In the genomic region with DNA sequence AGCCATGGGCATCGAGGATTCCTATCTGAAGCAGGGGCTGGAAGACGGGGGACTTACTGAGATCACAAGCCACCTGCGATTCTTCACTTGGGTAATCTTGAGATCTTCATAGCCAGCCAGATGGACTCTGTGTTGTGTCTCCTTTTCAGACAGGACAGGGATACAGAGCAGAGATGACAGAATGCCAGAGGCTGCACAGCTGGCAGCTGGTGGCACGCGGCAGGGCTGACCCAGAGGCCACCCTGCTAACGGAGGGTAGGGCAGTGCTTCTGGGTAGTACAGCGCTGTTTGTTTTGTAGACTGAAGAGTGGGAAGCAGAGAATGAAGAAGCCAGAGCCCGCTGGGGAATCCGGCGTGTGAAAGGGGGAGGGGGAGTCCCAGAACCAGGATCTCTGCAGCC, we compare ENCODE assay signal across 27 mouse cellular contexts.
DNase-seq lines count a peak whose midpoint lies in the region; ATAC-seq and TF ChIP-seq lines count a peak whose summit lies in the region.
"Had no signal": no experiment of that assay in that cellular context is flagged by ENCODE, and none has a peak within 500 bp of the region (broad histone marks: within the 10 kb centered on the region; RNA-seq: fewer than 3 reads in every experiment).

No protein-coding gene starts in this region.

- H3K4me2 ChIP-seq in kidney, embryonic 14.5 days (replicated peaks; ENCODE audit: low read depth, low read length): no peak overlapping the region
- H3K4me2 ChIP-seq in kidney, postnatal 0 days (ENCODE audit: low read length): no peak overlapping the region
- no peak overlapping the region for H3K4me2 ChIP-seq in midbrain, embryonic 13.5 days (replicated peaks)
- H3K4me2 ChIP-seq in neural tube, embryonic 15.5 days: no peak overlapping the region
- H3K4me2 ChIP-seq: embryonic facial prominence, embryonic 12.5 days; embryonic facial prominence, embryonic 15.5 days; forebrain, embryonic 15.5 days; heart, embryonic 13.5 days; hindbrain, embryonic 14.5 days had no signal

- no peak overlapping the region for H3K4me3 ChIP-seq in kidney, embryonic 14.5 days (ENCODE audit: low read length)
- no peak overlapping the region for H3K4me3 ChIP-seq in kidney, postnatal 0 days (replicated peaks; ENCODE audit: low read depth, low read length)
- no peak overlapping the region for H3K4me3 ChIP-seq in midbrain, embryonic 13.5 days (replicated peaks)
- H3K4me3 ChIP-seq in midbrain, embryonic 10.5 days: no peak overlapping the region
- no peak overlapping the region for H3K4me3 ChIP-seq in neural tube, embryonic 15.5 days (replicated peaks)
- H3K4me3 ChIP-seq: embryonic facial prominence, embryonic 12.5 days; embryonic facial prominence, embryonic 15.5 days; forebrain, embryonic 15.5 days; heart, adult 2 months; heart, embryonic 10.5 days; heart, embryonic 13.5 days had no signal

- no peaks in the 10 kb centered on the region for H3K36me3 ChIP-seq in kidney, embryonic 14.5 days (ENCODE audit: control insufficient read depth, insufficient read depth, low read length)
- no peaks in the 10 kb centered on the region for H3K36me3 ChIP-seq in kidney, postnatal 0 days (ENCODE audit: insufficient read depth, low read length)
- no peaks in the 10 kb centered on the region for H3K36me3 ChIP-seq in midbrain, embryonic 13.5 days
- no peaks in the 10 kb centered on the region for H3K36me3 ChIP-seq in midbrain, embryonic 10.5 days
- no peaks in the 10 kb centered on the region for H3K36me3 ChIP-seq in neural tube, embryonic 15.5 days
- H3K36me3 ChIP-seq: embryonic facial prominence, embryonic 12.5 days; embryonic facial prominence, embryonic 15.5 days; forebrain, embryonic 15.5 days; G1E; heart, embryonic 10.5 days; heart, embryonic 13.5 days had no signal

- H3K9me3 ChIP-seq in kidney, embryonic 14.5 days (ENCODE audit: control insufficient read depth, low read length): no peaks in the 10 kb centered on the region
- no peaks in the 10 kb centered on the region for H3K9me3 ChIP-seq in kidney, postnatal 0 days (replicated peaks; ENCODE audit: low read length)
- no peaks in the 10 kb centered on the region for H3K9me3 ChIP-seq in midbrain, embryonic 13.5 days
- H3K9me3 ChIP-seq in midbrain, embryonic 10.5 days (replicated peaks): no peaks in the 10 kb centered on the region
- H3K9me3 ChIP-seq in neural tube, embryonic 15.5 days (replicated peaks): no peaks in the 10 kb centered on the region
- H3K9me3 ChIP-seq: embryonic facial prominence, embryonic 12.5 days; embryonic facial prominence, embryonic 15.5 days; forebrain, embryonic 15.5 days; G1E; heart, embryonic 10.5 days; heart, embryonic 13.5 days had no signal

- H3K9ac ChIP-seq in kidney, embryonic 14.5 days (ENCODE audit: low read depth, low read length): no peak overlapping the region
- H3K9ac ChIP-seq in kidney, postnatal 0 days (ENCODE audit: low read depth, low read length): no peak overlapping the region
- no peak overlapping the region for H3K9ac ChIP-seq in midbrain, embryonic 13.5 days (replicated peaks)
- H3K9ac ChIP-seq in neural tube, embryonic 15.5 days (replicated peaks): no peak overlapping the region
- H3K9ac ChIP-seq: embryonic facial prominence, embryonic 12.5 days; embryonic facial prominence, embryonic 15.5 days; forebrain, embryonic 15.5 days; heart, embryonic 13.5 days; hindbrain, embryonic 14.5 days had no signal

- no peak for TF ChIP-seq CTCF in kidney, postnatal 0 days (IDR thresholded peaks at IDR 0.05; ENCODE audit: low read depth)

- 31% methylated on average over 10 of the region's 10 CpGs for WGBS in kidney, embryonic 14.5 days
- WGBS in kidney, postnatal 0 days: 17% methylated on average over 10 of the region's 10 CpGs
- WGBS in midbrain, embryonic 13.5 days: 35% methylated on average over 10 of the region's 10 CpGs
- 45% methylated on average over 10 of the region's 10 CpGs for WGBS in midbrain, embryonic 10.5 days
- WGBS in neural tube, embryonic 15.5 days: 37% methylated on average over 10 of the region's 10 CpGs

- H3K27me3 ChIP-seq in kidney, embryonic 14.5 days (ENCODE audit: control insufficient read depth, insufficient read depth, low read length): no peaks in the 10 kb centered on the region; the same call in 1 of the 2 replicates
- no peaks in the 10 kb centered on the region for H3K27me3 ChIP-seq in kidney, postnatal 0 days (ENCODE audit: insufficient read depth, low read length)
- peaks cover 23% of the 10 kb centered on the region for H3K27me3 ChIP-seq in midbrain, embryonic 13.5 days
- H3K27me3 ChIP-seq in midbrain, embryonic 10.5 days (ENCODE audit: low read depth, poor library complexity, severe bottlenecking): peaks cover 49% of the 10 kb centered on the region
- peaks cover 9% of the 10 kb centered on the region; the same call in 1 of the 2 replicates for H3K27me3 ChIP-seq in neural tube, embryonic 15.5 days (replicated peaks)

- H3K4me1 ChIP-seq in kidney, embryonic 14.5 days (ENCODE audit: control insufficient read depth, insufficient read depth, low read length): 0 out of 2 replicates have a peak, but pooled peaks cover 3% of the 10 kb centered on the region
- H3K4me1 ChIP-seq in kidney, postnatal 0 days (replicated peaks; ENCODE audit: insufficient read depth, low read length): no peaks in the 10 kb centered on the region
- peaks cover 29% of the 10 kb centered on the region for H3K4me1 ChIP-seq in midbrain, embryonic 13.5 days (replicated peaks)
- peaks cover 24% of the 10 kb centered on the region for H3K4me1 ChIP-seq in midbrain, embryonic 10.5 days
- peaks cover 17% of the 10 kb centered on the region for H3K4me1 ChIP-seq in neural tube, embryonic 15.5 days
- H3K4me1 ChIP-seq: embryonic facial prominence, embryonic 12.5 days; embryonic facial prominence, embryonic 15.5 days; heart, embryonic 10.5 days; heart, embryonic 13.5 days had no signal

- no peak overlapping the region for H3K27ac ChIP-seq in kidney, embryonic 14.5 days (ENCODE audit: low read depth, low read length)
- no peak overlapping the region for H3K27ac ChIP-seq in kidney, postnatal 0 days
- no peak overlapping the region for H3K27ac ChIP-seq in midbrain, embryonic 13.5 days
- no peak overlapping the region for H3K27ac ChIP-seq in midbrain, embryonic 10.5 days (replicated peaks)
- H3K27ac ChIP-seq in neural tube, embryonic 15.5 days (replicated peaks): no peak overlapping the region
- H3K27ac ChIP-seq: embryonic facial prominence, embryonic 12.5 days; embryonic facial prominence, embryonic 15.5 days; forebrain, embryonic 15.5 days; heart, adult 2 months; heart, embryonic 10.5 days; heart, embryonic 13.5 days; hindbrain, embryonic 14.5 days had no signal

- no peak for DNase-seq in kidney, adult 18-20 months
- peak; percentile 23 for DNase-seq in kidney, postnatal 0 days (ENCODE audit: low spot score)
- no peak for DNase-seq in kidney, postnatal 14 days
- no peak for DNase-seq in midbrain, embryonic 10.5 days (ENCODE audit: low spot score)
- peak; percentile 85 for DNase-seq in MN1 (ENCODE audit: low spot score)
- DNase-seq: adrenal gland, adult 2 months; adrenal gland, postnatal 14 days; B cell, adult 2 months; cerebellum, adult 11 months; cerebellum, adult 2 months; cerebellum, adult 9-11 months; cerebellum, postnatal 25 days; gastrocnemius, postnatal 10 days; gastrocnemius, postnatal 36 days; heart, adult 2 months; heart, postnatal 14 days; heart, postnatal 4 days had no signal

- 0 out of 2 replicates have a peak, but pooled peaks have one; percentile 44 for ATAC-seq in kidney, embryonic 14.5 days (ENCODE audit: low FRiP score, low TSS enrichment)
- no peak for ATAC-seq in kidney, postnatal 0 days (replicated peaks; ENCODE audit: low FRiP score, low read depth)
- peak; percentile 55; the same call in 1 of the 2 replicates for ATAC-seq in midbrain, embryonic 13.5 days
- no peak for ATAC-seq in neural tube, embryonic 15.5 days (ENCODE audit: low FRiP score)
- ATAC-seq: forebrain, embryonic 15.5 days had no signal

Comparison
In these comparisons a context has a peak if more than half of its experiments do, and no peak if none do; other contexts are left out.
1. ATAC-seq: peak in kidney, embryonic 14.5 days (single experiment) and midbrain, embryonic 13.5 days (single experiment); none in kidney, postnatal 0 days (single experiment) and neural tube, embryonic 15.5 days (single experiment).
2. DNase-seq: peak in kidney, postnatal 0 days (single experiment) and MN1 (single experiment); none in kidney, adult 18-20 months (single experiment), kidney, postnatal 14 days (single experiment) and midbrain, embryonic 10.5 days (single experiment).